Mouse (Mus musculus) G1E (cell line): ENCODE data around the gene Gpr22.

Experiments used
- CTCF ChIP-seq: IDR thresholded peaks from 2 replicates; pipeline ENCODE4 v1.5.1; 2012; ENCODE audit warnings: low read depth, low read length, inconsistent platforms, mixed read lengths
- GATA2 ChIP-seq: IDR thresholded peaks from 2 replicates; pipeline ENCODE4 v1.6.1; 2012; ENCODE audit warnings: low read depth, low read length, inconsistent platforms, borderline replicate concordance

DNA sequence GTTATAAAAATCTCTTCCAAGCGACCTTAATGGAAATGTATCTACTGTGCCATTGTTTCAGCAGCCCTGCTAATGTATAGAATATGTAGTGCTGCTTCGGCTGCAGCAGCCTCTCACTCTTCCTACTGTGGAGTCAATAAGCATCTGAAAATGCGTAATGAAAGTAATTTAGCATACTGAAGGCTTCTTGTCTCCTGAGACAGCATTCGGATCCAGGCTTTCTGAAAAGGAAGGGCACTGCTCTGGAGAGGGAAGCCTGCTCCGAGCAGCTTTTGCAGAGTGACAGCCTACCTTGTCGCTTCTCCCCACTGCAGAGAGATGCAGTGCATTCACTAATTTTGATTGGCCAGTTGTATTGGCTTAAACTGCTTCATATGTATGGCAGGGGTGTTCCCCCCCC lies at the start of gene Gpr22:
- TF ChIP-seq CTCF (no peak), GATA2 (no peak)
